Mouse (Mus musculus): ENCODE data around the gene Klhl15. TPM values are rescaled to one million over a fixed set of nuclear protein-coding genes. Genes with fewer than 3 reads are reported as not detected.

Gene Klhl15
- polyA plus RNA-seq, 1 experiment from 2014 or later, result 9.1 TPM

- peak; percentile 65 for ATAC-seq (replicated peaks; ENCODE audit: low FRiP score)
- peak overlapping the region; percentile 78 for H3K9ac ChIP-seq (ENCODE audit: low read depth, low read length)
- no peak for DNase-seq (ENCODE audit: low spot score)
- peak overlapping the region; percentile 65 for H3K4me3 ChIP-seq (ENCODE audit: low read depth, low read length)
- peak overlapping the region; percentile 67 for H3K4me2 ChIP-seq
- H3K27me3 ChIP-seq (replicated peaks; ENCODE audit: control insufficient read depth, insufficient read depth, low read length), result peaks cover 38% of the 10 kb centered on the region
- 11% methylated on average over 25 of the region's 25 CpGs for WGBS
- peak overlapping the region; percentile 90 for H3K27ac ChIP-seq (ENCODE audit: low read depth, low read length)
- no peaks in the 10 kb centered on the region for H3K36me3 ChIP-seq (ENCODE audit: control insufficient read depth, insufficient read depth, low read length)
- no peaks in the 10 kb centered on the region for H3K9me3 ChIP-seq (ENCODE audit: control insufficient read depth, low read length)
- no peaks in the 10 kb centered on the region for H3K4me1 ChIP-seq (replicated peaks; ENCODE audit: control insufficient read depth, insufficient read depth, low read length)
Observed at GRCm38 (mm10) chrX:94233936-94234531, 365 bp upstream of the Klhl15 start.

- Histone ChIP-seq H3K27me3 (replicated peaks; ENCODE audit: control insufficient read depth, insufficient read depth, low read length) (peaks cover 39% of the 10 kb centered on the region), H3K36me3 (ENCODE audit: control insufficient read depth, insufficient read depth, low read length) (no peaks in the 10 kb centered on the region), H3K4me1 (replicated peaks; ENCODE audit: control insufficient read depth, insufficient read depth, low read length) (no peaks in the 10 kb centered on the region), H3K9ac (ENCODE audit: low read depth, low read length) (peak overlapping the region; percentile 78), H3K27ac (ENCODE audit: low read depth, low read length) (peak overlapping the region; percentile 90; the same call in 1 of the 2 replicates), H3K9me3 (ENCODE audit: control insufficient read depth, low read length) (no peaks in the 10 kb centered on the region), H3K4me2 (peak overlapping the region; percentile 67), H3K4me3 (ENCODE audit: low read depth, low read length) (peak overlapping the region; percentile 65)
- DNase-seq (ENCODE audit: low spot score) (no peak), ATAC-seq (replicated peaks; ENCODE audit: low FRiP score) (no peak; the same call in 1 of the 2 replicates)
- 14% methylated on average over 35 of the region's 35 CpGs for WGBS
Observed at GRCm38 (mm10) chrX:94235190-94235555, 774 bp downstream of the Klhl15 start.

- Histone ChIP-seq H3K36me3 (ENCODE audit: control insufficient read depth, insufficient read depth, low read length) (no peaks in the 10 kb centered on the region), H3K4me2 (peak overlapping the region; percentile 67), H3K4me3 (ENCODE audit: low read depth, low read length) (peak overlapping the region; percentile 65), H3K4me1 (replicated peaks; ENCODE audit: control insufficient read depth, insufficient read depth, low read length) (no peaks in the 10 kb centered on the region), H3K9ac (ENCODE audit: low read depth, low read length) (peak overlapping the region; percentile 78; the same call in 1 of the 2 replicates), H3K27ac (ENCODE audit: low read depth, low read length) (no peak overlapping the region), H3K27me3 (replicated peaks; ENCODE audit: control insufficient read depth, insufficient read depth, low read length) (peaks cover 39% of the 10 kb centered on the region), H3K9me3 (ENCODE audit: control insufficient read depth, low read length) (no peaks in the 10 kb centered on the region)
- ATAC-seq (replicated peaks; ENCODE audit: low FRiP score), result no peak
- 23% methylated on average over 12 of the region's 12 CpGs for WGBS
- peak; percentile 31 for DNase-seq (ENCODE audit: low spot score)
Observed at GRCm38 (mm10) chrX:94235601-94236000, 1.2 kb downstream of the Klhl15 start.

- 10% methylated on average over 2 of the region's 2 CpGs for WGBS
- Histone ChIP-seq H3K4me3 (ENCODE audit: low read depth, low read length) (no peak overlapping the region), H3K4me2 (no peak overlapping the region), H3K27ac (ENCODE audit: low read depth, low read length) (no peak overlapping the region), H3K36me3 (ENCODE audit: control insufficient read depth, insufficient read depth, low read length) (no peaks in the 10 kb centered on the region), H3K9ac (ENCODE audit: low read depth, low read length) (no peak overlapping the region), H3K27me3 (replicated peaks; ENCODE audit: control insufficient read depth, insufficient read depth, low read length) (peaks cover 28% of the 10 kb centered on the region), H3K9me3 (ENCODE audit: control insufficient read depth, low read length) (no peaks in the 10 kb centered on the region), H3K4me1 (replicated peaks; ENCODE audit: control insufficient read depth, insufficient read depth, low read length) (no peaks in the 10 kb centered on the region)
- no peak for ATAC-seq (replicated peaks; ENCODE audit: low FRiP score)
- no peak for DNase-seq (ENCODE audit: low spot score)
Observed at GRCm38 (mm10) chrX:94288923-94289322, 54.5 kb downstream of the Klhl15 start.

- Histone ChIP-seq H3K4me2 (no peak overlapping the region), H3K9ac (ENCODE audit: low read depth, low read length) (no peak overlapping the region), H3K27ac (ENCODE audit: low read depth, low read length) (no peak overlapping the region), H3K4me3 (ENCODE audit: low read depth, low read length) (no peak overlapping the region), H3K4me1 (replicated peaks; ENCODE audit: control insufficient read depth, insufficient read depth, low read length) (no peaks in the 10 kb centered on the region), H3K27me3 (replicated peaks; ENCODE audit: control insufficient read depth, insufficient read depth, low read length) (peaks cover 21% of the 10 kb centered on the region), H3K9me3 (ENCODE audit: control insufficient read depth, low read length) (no peaks in the 10 kb centered on the region), H3K36me3 (ENCODE audit: control insufficient read depth, insufficient read depth, low read length) (no peaks in the 10 kb centered on the region)
- DNase-seq (ENCODE audit: low spot score) (no peak), ATAC-seq (replicated peaks; ENCODE audit: low FRiP score) (no peak)
- WGBS, result 59% methylated on average over 2 of the region's 2 CpGs
Observed at GRCm38 (mm10) chrX:94302928-94303327, 68.5 kb downstream of the Klhl15 start.

GRCm38 (mm10) chrX:94321036-94321902, 86.9 kb downstream of the Klhl15 start:
- Histone ChIP-seq H3K4me2 (no peak overlapping the region), H3K27me3 (replicated peaks; ENCODE audit: control insufficient read depth, insufficient read depth, low read length) (peaks cover 17% of the 10 kb centered on the region), H3K4me1 (replicated peaks; ENCODE audit: control insufficient read depth, insufficient read depth, low read length) (no peaks in the 10 kb centered on the region), H3K27ac (ENCODE audit: low read depth, low read length) (no peak overlapping the region), H3K9ac (ENCODE audit: low read depth, low read length) (no peak overlapping the region), H3K9me3 (ENCODE audit: control insufficient read depth, low read length) (no peaks in the 10 kb centered on the region), H3K36me3 (ENCODE audit: control insufficient read depth, insufficient read depth, low read length) (no peaks in the 10 kb centered on the region), H3K4me3 (ENCODE audit: low read depth, low read length) (no peak overlapping the region)
- no peak for ATAC-seq (replicated peaks; ENCODE audit: low FRiP score)
- WGBS, result 82% methylated on average over 11 of the region's 11 CpGs
- no peak for DNase-seq (ENCODE audit: low spot score)

Small RNAs within 50 kb of the gene (microRNA-seq; reads per million reads assigned to microRNA genes)
- 2.5 reads per million for gene Mir7673 (ENCODE audit: borderline number of aligned reads)

Other genes with a start within 250 kb of the Klhl15 start
- 17.8 and 24.5 TPM in 2 replicates for gene Zfx, start 110.9 kb upstream of the Klhl15 start, polyA plus RNA-seq (2014; fragmentation: Nextera tagmentation; extraction: Ambion mirVana)
- gene Eif2s3x, start 21.7 kb upstream of the Klhl15 start, polyA plus RNA-seq (2014; fragmentation: Nextera tagmentation; extraction: Ambion mirVana), result 110 and 124 TPM in 2 replicates
- not detected in 2 replicates for gene Fam90a1b, start 132.2 kb downstream of the Klhl15 start, polyA plus RNA-seq (2014; fragmentation: Nextera tagmentation; extraction: Ambion mirVana)
- gene Apoo, start 132.5 kb downstream of the Klhl15 start, polyA plus RNA-seq (2014; fragmentation: Nextera tagmentation; extraction: Ambion mirVana), result 73.9 and 74.6 TPM in 2 replicates

Measured in liver, embryonic 11.5 days (tissue).